Mouse (Mus musculus) thymus, postnatal 0 days (tissue): ENCODE results near the gene Ndufv3. TPM values are rescaled to one million over a fixed set of nuclear protein-coding genes. Genes with fewer than 3 reads are reported as not detected.

ENCODE experiments used
- DNase-seq: peaks from one replicate; pipeline ENCODE4 v3.0.0-alpha.2; 2015; ENCODE audit warnings: low spot score
- polyA plus RNA-seq: library from polyadenylated mRNA; unstranded; fragments of >200 nt; fragmentation: Nextera tagmentation; extraction: Ambion mirVana; gene quantifications from 2 replicates; pipeline ENCODE4 v1.2.1, GENCODE M21; 2015

Ndufv3 gene
- 425 and 444 TPM in 2 replicates for polyA plus RNA-seq

DNA sequence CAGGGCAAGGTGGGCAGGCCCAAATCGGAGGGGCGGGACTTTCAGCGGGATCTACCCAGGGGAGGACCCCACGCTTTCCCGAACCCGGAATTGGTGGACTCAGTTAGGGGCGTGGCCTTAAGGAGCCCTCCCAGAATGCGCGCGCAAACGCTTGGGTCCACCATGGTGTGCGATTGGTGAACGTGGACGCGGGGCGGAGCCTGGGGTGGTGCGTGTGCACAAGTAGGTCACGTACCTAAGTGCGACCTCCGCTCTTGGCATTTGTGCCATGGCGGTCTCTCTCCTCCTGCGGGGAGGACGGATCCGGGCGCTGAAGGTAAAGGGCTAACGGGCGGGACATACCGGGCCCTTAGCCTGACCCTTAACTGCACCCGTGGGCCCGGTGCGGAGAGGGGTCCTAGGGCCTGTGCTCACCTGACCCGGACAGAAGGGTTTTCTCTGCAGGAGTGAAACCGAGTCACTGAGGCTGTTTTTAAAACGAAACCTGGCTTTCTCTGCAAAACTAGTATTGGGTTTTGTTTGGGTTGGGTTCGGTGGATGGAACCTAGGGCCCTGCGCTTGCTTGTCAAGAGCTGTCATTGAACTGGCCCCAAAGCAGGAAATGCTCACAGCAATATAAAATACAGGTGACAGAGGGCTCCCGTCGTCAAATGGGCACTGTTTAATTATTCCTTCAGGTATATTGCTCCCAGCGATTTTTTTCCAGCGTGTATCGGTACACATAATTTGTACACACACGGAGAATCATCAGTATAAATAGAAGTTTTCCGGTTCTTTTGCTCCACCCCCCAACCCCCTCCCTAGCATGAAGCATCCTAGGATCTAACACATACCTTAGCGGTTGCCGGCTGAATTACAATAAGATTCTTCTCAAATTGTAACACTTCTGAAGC is at the start of gene Ndufv3, which contains the start of gene Wdr4:
TSS of gene Ndufv3 (plus strand) at position 170 of the 893 bp plus-strand sequence.
TSS of gene Wdr4 (minus strand) at position 35 of the 893 bp plus-strand sequence.
- peak; percentile 100 for DNase-seq

DNA sequence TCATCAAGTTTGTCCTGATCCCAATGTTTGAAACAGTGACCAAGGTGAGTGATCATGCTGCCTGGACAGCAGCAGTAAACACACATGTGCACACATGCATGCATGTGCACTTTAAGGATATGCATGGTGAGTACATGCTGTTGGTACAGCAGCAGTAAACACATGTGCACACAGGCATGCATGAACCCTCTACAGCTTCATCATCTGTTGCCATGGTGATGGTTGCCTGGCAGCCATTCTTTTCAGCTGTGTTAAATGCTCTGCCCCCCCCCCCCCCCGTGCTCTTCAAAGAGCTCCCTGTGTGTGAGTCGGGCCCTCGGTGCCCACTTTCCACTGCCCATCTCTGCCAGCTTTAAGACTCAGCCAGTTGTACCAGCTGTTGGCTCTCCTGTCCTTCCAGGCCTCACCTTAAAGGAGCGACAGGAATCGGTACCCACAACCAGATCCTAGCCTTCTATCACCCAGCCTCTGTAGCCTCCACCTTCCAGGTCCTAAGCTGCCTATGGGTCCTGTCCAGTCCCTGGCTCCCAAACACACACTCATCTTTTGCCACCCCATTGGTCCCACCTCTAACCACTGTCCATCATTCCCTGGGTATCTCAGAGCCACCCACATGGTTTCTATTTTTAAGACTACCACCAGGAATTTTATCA is 49.0 kb upstream of the Ndufv3 start:
- no peak for DNase-seq

DNA sequence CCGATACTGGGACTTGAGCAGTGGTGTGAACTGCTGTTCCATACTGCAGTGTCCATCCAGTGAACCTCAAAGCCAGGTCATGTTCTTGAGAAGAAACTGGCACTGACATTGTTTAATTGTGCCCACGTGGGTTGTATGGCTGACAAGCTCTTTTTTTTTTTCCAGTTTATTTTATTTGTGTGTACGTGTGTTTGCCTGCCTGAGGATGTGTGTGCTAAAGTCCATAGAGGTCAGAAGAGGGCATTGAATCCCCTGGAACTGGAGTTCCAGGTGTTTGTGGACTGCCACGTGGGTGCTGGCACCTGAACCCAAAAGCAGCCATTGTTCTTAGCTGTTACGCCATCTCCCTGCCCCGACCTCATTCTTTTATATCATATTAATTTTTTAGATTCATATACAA is 45.5 kb upstream of the Ndufv3 start:
- no peak for DNase-seq

DNA sequence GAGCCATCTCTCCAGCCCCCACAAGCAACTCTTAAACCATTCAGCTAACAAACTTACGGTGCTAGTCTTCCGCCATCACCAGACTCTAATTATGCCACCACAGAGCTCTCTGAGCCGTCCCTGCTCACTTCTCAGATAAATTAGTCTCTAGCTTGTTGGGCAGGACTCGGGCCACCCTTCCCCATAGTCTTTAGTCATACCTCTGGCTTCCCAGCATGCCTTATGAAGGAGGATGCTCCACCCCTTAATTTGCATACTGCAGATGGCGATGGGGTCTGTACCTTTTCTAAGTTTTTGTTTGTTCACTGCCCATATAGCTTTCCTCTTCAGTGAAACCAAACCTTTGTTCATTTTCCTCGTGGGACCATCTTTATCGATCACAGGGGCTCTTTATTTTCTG is 41.3 kb upstream of the Ndufv3 start:
- no peak for DNase-seq

DNA sequence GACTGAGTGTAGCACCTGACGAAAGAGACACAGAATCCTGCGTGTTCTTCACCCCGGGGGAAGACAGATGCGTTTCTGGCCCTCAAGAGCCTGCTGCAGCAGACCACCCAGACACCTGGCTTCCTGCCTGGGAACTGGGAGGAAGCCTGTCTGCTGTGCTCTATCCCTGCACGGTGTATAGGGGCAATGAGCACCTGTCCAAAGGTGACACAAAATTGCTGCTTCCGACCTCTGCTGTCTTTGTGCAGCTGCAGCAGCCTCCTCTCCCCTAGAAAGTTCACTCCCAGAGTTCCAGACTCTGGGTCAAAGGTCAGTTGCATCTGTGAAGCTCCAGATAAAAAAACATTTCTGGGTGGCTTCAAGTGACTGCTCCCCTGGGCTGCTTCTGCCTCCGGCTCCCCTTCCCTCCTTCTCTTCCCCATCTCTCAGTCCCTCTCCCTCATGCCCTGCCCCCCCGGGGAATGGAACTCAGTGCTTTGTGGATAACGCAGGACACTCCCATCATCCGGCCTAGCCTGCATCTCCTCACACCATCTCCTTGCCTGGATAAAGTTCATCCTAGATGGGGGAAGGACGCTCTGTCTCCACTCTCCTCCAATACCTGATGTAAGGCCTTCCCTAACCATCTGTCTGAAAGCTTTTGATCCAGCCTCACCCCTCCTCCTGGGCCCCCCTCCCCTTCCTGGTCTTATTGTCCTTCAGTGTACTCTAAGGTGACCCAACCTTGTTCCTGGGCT is 40.6 kb upstream of the Ndufv3 start:
- DNase-seq = no peak

DNA sequence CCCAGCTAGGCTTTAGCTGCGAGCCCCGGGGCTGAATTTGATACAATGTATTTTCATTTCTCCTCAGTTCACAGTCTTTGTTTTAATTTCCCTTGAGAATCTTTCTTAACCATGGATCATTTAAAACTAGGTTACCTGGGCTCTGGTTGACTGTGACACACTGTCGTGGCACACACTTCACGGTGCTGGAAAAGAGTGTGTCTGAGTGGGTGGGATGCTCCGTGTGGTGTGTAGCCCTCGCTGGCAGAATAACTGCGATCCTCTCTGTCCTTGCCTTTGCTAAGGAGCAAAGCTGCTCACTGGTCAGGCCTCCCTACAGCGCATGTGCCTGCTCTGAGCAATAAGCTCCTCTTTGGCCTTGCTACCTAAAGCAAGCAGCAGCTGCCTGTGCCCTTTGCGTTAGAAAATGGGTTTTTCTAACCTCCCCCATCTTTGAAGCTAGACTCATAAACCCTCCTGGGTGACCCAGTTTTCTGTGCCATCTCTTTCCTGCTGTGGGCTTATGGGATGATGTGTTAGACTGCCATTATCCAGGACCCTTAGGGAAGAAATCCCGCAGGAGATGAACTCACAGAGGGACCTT is 33.2 kb upstream of the Ndufv3 start:
- no peak for DNase-seq

DNA sequence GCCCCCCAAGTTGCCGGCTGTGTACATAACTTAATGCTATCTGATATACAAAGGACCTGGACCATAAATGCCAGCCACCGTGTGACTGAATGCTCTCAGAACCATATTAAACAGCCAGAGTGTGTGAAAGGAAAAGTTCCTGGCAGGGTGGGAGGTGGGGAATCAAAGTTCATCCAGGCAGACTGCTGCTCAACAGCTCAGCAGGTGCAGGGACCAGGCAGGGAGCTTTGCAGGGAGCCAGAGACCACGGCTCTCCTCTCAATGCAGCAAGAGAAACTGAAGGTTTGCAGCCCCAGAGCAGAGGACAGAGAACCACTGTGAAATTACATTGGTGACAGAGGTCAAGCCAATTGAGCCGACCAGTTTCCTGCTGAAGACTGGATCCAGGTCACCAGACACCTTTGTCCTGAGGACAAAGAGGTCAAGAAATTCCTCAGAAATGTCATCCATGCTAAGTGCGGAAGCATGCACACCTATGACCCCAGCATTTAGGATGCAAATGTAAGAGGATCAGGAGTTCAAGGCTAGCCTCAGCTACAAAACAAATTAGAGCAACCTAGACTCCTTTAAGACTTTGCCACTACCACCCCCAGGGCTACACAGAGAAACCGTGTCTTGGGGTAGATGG is 32.4 kb upstream of the Ndufv3 start:
- no peak for DNase-seq

DNA sequence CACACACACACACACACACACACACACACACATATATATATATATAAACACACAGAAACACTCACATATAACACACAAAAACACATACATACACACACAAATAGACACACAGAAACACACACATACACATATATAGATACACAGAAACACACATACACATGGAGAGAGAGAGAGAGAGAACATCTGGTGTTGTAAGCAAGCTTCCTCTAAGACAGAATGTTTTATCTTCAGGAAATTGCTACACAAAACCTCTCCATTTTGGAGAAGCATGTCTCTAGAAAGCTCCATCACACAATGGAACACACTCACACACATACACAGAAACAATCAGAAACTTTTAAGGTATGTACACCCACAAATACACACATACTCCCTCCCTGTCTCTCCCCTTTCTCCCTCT is 28.6 kb upstream of the Ndufv3 start:
- no peak for DNase-seq

DNA sequence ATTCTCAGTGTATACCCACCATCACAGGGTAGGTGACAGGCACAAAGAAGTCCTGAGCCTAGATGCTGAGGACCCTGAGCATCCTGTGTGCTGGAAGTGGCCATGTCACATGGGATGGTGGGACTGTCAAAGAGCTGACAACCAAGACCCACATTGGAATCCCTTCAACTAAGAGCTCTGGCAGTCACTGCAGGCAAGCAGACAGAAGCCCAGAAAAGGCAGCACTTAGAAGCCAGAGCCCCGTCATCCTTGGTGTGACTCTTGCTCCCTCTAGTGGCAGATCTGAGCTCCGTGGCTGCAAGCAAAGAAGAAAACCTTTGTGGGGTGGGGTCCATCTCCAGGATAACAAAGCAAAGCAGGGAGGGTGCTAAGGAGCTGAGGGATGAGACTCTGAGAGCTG is 27.5 kb upstream of the Ndufv3 start:
- DNase-seq = peak; percentile 84

DNA sequence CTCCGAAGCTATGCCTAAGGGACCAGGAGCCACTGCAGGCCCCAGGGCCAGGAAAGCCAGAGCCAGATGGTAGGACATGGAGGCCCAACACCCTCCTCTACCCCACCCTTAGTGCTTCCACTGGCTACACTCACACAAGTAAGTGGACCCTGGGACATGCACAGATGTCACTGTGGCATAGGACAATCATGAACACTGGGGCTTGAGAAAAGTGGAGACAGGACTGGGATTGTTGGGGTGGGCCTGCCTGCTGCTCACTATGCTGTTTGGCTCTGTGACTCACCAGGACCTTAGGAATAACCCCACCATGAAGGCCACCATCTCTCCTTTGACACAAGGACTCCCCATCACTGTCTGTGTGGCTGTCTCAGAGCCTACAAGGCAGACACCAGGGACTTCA is 24.9 kb upstream of the Ndufv3 start:
- DNase-seq = no peak

DNA sequence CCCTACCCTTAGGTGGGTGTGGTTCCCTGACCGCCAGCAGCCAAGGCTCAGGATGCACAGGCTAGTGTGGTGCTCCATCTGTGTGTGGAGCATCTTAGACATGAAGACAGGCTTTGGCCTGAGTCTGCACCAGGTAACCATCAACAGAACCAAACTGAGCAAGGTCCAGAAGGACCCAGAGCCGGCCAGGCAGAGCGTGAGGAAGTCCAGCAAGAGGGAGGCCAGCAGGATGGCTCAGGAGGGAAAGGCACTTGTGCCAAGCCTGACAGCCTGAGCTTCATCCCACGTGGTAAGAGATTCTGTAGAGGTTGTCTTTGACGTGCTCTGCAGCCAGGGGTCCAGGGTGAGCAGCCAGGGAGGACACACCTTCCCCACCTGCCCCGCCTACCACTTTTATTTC is 22.2 kb upstream of the Ndufv3 start:
- no peak for DNase-seq

DNA sequence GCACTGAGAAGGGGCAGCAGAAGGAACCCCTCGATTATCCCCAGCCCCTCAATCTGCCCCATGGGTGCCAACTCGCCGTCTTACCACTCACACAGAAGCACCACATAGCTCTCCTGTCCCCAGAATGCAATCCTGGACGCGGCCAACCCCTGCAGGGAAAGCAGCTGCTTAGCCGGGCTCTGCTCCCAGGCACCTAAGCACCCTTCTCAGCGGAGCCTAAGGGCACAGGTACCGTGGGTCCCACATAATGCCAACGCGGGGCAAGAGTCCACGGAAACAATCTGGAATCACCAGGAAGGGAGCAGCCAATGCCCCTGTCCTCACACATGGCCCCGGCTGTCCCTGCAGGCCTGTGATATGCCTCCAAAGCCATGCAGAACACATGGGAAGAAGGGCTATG is 20.2 kb upstream of the Ndufv3 start:
- DNase-seq = no peak

DNA sequence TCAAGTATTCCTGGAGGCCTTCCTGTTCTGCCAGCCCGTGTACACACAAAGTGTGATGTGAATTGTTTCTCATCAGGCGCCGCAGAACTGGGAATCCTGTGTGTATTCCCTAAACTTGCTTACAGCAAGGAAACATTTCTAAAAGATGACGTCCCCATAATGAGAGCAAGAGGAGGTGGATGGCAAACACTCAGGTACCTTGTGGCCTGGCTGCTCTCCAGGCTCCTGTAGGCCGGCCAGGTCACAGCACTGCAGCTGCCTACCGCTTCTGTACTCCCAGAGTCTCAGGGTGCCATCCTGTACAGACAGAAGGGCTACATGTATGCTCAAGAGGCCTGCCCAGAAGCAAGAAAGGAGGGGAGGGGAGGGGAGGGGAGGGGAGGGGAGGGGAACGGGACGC is 19.5 kb upstream of the Ndufv3 start:
- no peak for DNase-seq

DNA sequence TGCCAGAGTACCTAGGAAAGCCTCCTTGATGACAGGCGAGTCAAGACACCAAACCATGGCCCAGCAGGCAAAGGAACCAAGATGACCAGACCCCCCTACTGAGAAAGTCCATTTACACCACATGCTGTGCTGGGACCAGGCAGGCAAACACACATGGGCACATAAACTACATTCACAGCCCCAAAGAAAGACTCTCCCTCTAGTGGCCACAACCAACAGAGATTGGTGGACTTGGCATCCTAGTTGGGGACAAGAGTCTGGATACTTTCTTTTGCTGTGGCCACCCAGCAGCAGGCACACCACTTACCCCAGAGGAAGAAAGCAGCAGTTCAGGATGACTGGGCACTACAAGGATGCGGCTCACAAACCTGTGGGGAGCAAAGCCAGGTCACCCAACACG is 19.0 kb upstream of the Ndufv3 start:
- no peak for DNase-seq

DNA sequence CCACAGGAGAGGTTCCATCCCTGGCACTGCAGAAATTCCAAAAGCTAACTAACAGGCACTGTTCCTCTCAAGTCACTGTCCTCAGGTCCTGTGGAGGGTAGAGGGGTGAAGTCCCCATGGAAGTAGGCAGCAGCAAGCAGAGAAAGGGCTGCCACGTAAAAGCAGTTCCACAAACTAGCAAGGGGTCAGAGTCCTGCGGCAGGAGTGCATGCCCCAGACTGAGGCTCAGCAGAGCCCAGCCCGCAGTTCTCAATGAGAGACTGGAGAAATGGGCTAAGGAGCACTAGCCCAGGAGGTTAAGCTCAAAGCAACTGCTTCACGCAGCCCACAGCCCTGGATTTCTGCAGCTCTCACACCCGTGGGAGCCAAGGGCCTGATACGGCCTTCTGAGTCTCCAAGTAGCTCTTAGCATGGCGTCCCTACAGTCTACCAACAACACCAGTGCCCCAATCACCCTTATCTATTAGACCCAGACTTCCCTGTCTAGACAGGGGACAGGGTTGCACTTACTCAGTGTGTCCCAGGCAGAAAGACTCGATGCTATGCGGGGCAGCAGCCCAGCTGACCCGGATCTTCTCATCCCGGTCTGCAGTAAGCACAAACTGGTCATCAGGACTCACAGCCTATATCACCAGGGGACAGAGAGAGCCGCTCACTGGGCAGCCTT is 17.5 kb upstream of the Ndufv3 start:
- DNase-seq = no peak

DNA sequence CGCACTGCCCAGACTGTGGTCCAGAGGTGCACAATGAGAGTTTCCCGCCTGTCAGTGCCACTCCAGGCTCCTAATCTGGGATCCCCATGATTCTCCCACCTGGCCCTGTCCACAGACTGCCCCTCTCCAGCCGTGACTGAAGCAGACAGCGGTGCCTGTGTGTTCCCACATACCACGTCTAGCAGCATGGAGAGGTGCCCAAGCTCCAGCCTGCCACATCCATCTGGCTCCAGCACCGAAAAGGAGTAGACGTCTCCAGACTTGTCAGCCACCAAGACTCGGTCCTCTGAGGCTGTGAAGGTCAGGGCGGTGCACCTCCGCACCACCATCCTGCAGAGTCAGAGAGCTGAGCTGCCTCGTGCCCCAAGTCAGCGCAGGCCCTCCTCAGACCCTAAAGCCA is 16.6 kb upstream of the Ndufv3 start:
- DNase-seq = no peak

DNA sequence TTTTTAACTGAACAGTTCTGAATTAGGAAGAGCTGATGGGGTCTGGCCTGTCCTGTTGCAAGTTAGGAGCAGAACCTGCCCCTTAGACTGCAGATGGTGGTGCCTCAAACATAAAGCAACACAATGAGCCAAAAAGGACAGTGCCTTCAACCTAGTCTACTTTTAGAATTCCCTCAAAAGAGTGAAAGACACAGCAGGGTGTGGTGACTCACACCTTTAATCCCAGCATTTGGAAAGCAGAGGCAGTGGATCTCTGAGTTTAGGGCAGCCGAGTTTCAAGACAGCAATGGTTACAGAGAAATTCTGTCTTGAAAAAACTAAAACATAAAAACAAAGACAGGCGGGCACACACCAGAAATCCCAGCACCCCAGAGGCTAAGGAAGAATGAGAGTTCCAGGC is 16.0 kb upstream of the Ndufv3 start:
- no peak for DNase-seq

DNA sequence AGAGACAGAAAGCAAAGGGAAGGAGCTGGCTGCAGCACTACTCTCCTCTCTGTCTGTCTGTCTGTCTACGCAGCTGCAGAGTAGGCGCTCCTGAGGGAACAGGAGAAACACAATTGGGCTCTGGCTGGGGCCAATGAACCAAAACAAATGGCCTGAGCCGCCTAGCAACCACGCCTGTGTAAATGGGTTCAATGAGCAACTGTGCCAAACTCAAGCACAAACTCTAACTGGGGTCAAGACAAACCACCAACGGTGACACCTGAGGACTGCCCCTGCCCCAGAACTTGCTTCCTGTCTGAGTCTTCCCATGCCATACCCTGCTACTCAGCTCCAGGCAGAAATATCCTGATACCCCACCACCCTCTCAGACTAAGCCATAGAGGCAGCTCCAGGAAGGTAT is 14.9 kb upstream of the Ndufv3 start:
- no peak for DNase-seq

DNA sequence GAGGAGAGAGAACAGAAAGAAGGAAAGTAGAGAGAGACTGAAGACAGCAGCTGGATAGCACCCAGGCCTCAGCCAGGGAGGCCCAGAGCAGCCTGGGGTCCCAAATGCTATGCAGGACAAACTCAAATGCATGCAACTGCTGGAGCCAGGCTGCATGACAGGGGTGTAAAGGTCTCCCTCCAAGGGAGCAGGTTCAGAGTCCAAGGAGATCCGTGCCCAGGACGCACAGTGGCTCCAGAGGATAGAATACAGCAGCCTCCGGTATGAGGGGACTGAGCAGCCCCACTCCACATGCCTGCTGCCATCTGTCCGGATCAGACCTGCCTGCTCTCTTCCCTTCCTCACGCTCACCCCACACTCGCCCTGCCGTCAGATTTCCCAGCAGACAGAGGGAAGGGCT is 13.6 kb upstream of the Ndufv3 start:
- no peak for DNase-seq

DNA sequence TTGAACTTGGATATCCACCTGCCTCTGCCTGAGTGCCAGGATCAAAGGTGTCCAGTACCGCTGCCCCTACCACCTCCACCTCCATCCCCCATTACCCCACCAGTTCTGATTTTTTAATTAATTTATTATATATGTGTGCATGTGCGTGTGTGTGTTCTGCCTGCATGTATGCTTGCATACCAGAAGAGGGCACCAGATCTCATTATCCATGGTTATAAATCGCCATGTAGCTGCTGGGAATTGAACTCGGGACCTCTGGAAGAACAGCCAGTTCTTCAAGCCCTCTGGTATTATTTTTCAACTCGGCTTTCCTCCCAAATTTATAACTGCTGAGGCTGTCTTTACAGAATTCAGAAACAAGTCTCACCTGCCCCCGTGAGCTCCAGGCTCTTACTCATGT is 9.0 kb upstream of the Ndufv3 start:
- no peak for DNase-seq
